Mouse (Mus musculus) forebrain, embryonic 16.5 days (tissue): ENCODE results near the gene Slc25a22. TPM values are rescaled to one million over a fixed set of nuclear protein-coding genes. Genes with fewer than 3 reads are reported as not detected.

Experiments used
- ATAC-seq: fragments of 200-750 bp; cut with Nextera tagmentation; 2 replicates; pipeline ENCODE4 v1.8.0; 2017; ENCODE audit warnings: mild to moderate bottlenecking, moderate library complexity
- H3K27ac ChIP-seq: fragments of 300-500 bp; sonication (generic); 2 replicates; pipeline ENCODE4 v1.5.1; 2014; ENCODE audit warnings: low read length, control low read depth
- H3K27me3 ChIP-seq: fragments of 300-500 bp; sonication (generic); replicated peaks from 2 replicates; pipeline ENCODE4 v1.6.1; 2014; ENCODE audit warnings: low read length; ENCODE audit not compliant: control insufficient read depth, insufficient read depth
- H3K36me3 ChIP-seq: fragments of 300-500 bp; sonication (generic); 2 replicates; pipeline ENCODE4 v1.6.1; 2014; ENCODE audit not compliant: control insufficient read depth, insufficient read depth
- H3K4me1 ChIP-seq: fragments of 300-500 bp; sonication (generic); replicated peaks from 2 replicates; pipeline ENCODE4 v1.6.1; 2014; ENCODE audit warnings: low read length; ENCODE audit not compliant: control insufficient read depth, insufficient read depth
- H3K4me2 ChIP-seq: fragments of 300-500 bp; sonication (generic); 2 replicates; pipeline ENCODE4 v1.6.1; 2014; ENCODE audit warnings: mild to moderate bottlenecking, low read length, control low read depth
- H3K4me3 ChIP-seq: fragments of 300-500 bp; sonication (generic); replicated peaks from 2 replicates; pipeline ENCODE4 v1.5.1; 2014; ENCODE audit warnings: mild to moderate bottlenecking, low read length, control low read depth
- H3K9ac ChIP-seq: fragments of 300-500 bp; sonication (generic); replicated peaks from 2 replicates; pipeline ENCODE4 v1.6.1; 2014; ENCODE audit warnings: low read depth, low read length, control low read depth
- H3K9me3 ChIP-seq: fragments of 300-500 bp; sonication (generic); 2 replicates; pipeline ENCODE4 v1.6.1; 2016; ENCODE audit warnings: low read length; ENCODE audit not compliant: control insufficient read depth
- WGBS: fragments of 180-500 bp; shearing (Covaris S2); extraction: QIAGEN DNeasy Blood & Tissue Kit; methylation state at CpG from one replicate; pipeline ENCODE4 v1.1.7; 2014; 5-methylcytosine and 5-hydroxymethylcytosine counted together
- polyA plus RNA-seq: library from polyadenylated mRNA; unstranded; fragments of >200 nt; fragmentation: Nextera tagmentation; extraction: Ambion mirVana; gene quantifications from 2 replicates; pipeline ENCODE4 v1.2.1, GENCODE M21; 2015

Gene Slc25a22
- polyA plus RNA-seq, 1 experiment from 2014 or later = 111 TPM

DNA sequence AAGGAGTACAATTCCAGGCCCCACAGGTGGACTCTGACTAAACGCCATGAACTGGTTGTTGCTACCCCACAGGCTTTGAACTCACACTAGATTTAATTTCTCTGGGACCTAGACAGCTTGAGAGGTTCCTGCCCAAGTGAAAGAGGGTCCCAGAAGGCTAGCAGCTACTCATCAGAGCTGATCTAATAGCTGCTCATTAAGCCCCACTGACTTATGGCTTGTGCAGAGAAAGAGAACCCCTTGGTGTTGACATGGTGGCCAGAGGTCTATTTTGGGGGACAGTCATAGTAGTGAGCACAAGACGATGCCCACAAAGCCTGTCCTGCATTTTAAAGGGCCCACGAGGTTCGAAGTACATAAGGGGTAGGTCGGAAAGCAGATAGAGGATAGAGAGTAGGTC lies 36.5 kb upstream of the Slc25a22 start:
- peaks cover 10% of the 10 kb centered on the region for H3K27me3 ChIP-seq
- H3K9ac ChIP-seq = peak overlapping the region; percentile 92
- peak overlapping the region; percentile 67 for H3K4me3 ChIP-seq
- no peak overlapping the region for H3K27ac ChIP-seq
- H3K36me3 ChIP-seq = peaks cover 15% of the 10 kb centered on the region
- WGBS = 6% methylated on average over 5 of the region's 5 CpGs
- no peaks in the 10 kb centered on the region for H3K9me3 ChIP-seq
- peak overlapping the region; percentile 80 for H3K4me2 ChIP-seq
- peaks cover 34% of the 10 kb centered on the region for H3K4me1 ChIP-seq
- no peak for ATAC-seq

DNA sequence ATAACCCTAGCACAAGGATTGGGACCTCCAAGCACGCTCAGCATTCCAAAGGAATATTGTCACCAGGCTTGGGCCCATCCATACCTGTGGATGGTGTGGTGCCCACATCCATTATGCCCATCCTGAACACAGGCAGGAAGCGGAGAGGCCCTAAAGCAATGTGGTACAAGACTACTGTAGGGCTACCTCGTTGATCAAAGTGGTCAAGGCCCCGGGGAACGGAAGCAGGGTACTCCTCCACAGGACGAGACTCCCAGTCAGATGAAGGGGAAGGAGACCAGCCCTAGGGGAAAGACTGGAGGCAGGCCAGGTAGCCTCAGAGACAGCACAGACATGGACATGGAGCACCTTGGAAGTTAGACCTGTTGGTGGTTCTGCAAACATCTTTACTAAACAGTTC lies 35.1 kb upstream of the Slc25a22 start:
- no peak for ATAC-seq
- Histone ChIP-seq H3K27me3 (peaks cover 10% of the 10 kb centered on the region), H3K4me1 (peaks cover 47% of the 10 kb centered on the region), H3K9ac (no peak overlapping the region), H3K27ac (no peak overlapping the region), H3K4me3 (no peak overlapping the region), H3K4me2 (no peak overlapping the region), H3K9me3 (no peaks in the 10 kb centered on the region), H3K36me3 (peaks cover 15% of the 10 kb centered on the region)
- WGBS = 89% methylated on average over 6 of the region's 6 CpGs

DNA sequence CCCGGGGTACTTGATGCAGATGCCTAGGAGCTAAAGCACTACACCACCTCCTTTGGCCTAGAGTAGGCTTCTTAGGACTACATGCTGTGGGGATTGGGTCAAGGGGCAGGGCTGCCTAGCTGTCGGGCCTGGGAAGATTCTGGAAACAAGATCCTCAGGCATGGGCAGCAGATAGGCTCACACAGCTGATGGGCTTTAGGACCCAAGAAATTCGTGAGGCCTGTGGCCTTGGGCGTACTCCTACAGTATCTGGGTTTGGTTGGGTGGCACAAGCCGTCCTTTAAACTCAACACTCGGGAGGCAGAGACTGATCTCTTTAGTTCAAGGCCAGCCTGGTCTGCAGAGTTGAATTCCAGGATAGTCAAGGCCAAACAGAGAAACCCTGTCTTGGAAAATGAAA lies 34.5 kb upstream of the Slc25a22 start:
- no peak overlapping the region for H3K27ac ChIP-seq

DNA sequence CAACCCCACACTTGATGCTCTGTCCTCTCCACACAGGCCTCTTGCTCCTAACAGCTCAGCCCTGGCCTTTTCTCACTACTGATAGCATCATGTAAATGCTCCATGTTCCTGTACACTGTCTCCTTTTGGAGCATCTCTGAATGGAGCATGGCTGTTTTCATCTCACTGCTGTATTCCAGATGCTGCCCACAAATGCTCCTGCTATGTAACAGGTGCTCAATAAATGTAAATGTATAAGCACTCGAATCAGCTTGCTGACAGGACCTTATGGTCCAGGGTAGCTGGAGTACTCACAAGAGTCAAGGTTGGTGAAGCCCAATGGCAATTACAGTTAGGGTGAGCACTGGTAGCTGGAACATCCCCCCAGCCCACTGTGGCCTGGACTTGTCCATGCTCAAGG lies 33.5 kb upstream of the Slc25a22 start:
- WGBS = 94% methylated on average over 1 of the region's 1 CpGs
- H3K36me3 ChIP-seq = peaks cover 15% of the 10 kb centered on the region
- peaks cover 5% of the 10 kb centered on the region for H3K27me3 ChIP-seq
- no peak overlapping the region for H3K4me3 ChIP-seq
- no peak overlapping the region for H3K4me2 ChIP-seq
- ATAC-seq = no peak
- H3K9me3 ChIP-seq = no peaks in the 10 kb centered on the region
- peaks cover 47% of the 10 kb centered on the region for H3K4me1 ChIP-seq
- H3K27ac ChIP-seq = no peak overlapping the region
- H3K9ac ChIP-seq = no peak overlapping the region

More for the DNA sequence above, 34.5 kb upstream of the Slc25a22 start:
- Histone ChIP-seq H3K4me3 (no peak overlapping the region), H3K36me3 (peaks cover 15% of the 10 kb centered on the region), H3K9ac (no peak overlapping the region), H3K9me3 (no peaks in the 10 kb centered on the region), H3K4me1 (peaks cover 51% of the 10 kb centered on the region), H3K4me2 (no peak overlapping the region), H3K27me3 (peaks cover 6% of the 10 kb centered on the region)
- ATAC-seq = no peak
- WGBS = 86% methylated on average over 6 of the region's 6 CpGs

DNA sequence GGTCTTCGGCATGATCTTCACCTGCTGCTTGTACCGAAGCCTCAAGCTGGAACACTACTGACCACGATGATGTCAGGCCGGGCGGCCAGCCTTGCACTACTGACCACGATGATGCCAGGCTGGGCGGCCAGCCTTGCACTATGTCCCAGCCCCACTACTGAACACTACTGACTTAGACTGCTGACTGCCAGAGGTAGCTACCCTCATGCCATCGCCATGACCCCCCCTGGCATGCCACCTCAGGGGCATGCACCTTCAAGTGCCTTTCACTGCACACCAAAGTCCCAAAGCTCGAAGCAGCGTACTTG lies 32.9 kb upstream of the Slc25a22 start:
- Histone ChIP-seq H3K4me1 (peaks cover 44% of the 10 kb centered on the region), H3K9me3 (no peaks in the 10 kb centered on the region), H3K27me3 (peaks cover 9% of the 10 kb centered on the region), H3K4me3 (no peak overlapping the region), H3K27ac (no peak overlapping the region), H3K36me3 (peaks cover 15% of the 10 kb centered on the region), H3K4me2 (no peak overlapping the region), H3K9ac (no peak overlapping the region)
- no peak for ATAC-seq
- 94% methylated on average over 10 of the region's 10 CpGs for WGBS

DNA sequence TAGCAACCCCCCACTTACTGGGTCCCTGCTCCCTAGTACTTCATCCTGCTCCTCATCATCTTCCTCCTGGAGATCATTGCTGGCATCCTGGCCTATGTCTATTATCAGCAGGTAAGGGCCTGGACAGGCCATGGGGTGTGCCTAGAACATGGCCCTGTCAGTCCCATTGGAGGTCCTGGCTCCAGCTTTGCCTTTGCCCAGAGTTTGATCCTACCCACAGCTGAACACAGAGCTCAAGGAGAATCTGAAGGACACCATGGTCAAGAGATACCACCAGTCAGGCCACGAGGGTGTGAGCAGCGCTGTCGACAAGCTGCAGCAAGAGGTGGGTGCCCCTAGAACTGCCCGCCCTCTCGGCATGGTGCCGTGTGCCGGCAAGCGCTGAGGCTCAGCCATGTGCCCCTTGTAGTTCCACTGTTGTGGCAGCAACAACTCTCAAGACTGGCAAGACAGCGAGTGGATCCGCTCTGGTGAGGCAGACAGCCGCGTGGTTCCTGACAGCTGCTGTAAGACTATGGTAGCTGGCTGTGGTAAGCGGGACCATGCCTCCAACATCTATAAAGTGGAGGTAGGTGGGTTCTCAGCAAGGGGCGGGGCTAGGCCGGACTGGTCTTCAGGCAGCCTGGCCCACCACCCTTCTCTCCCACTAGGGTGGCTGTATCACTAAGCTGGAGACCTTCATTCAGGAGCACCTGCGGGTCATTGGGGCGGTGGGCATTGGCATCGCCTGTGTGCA lies 32.4 kb upstream of the Slc25a22 start:
- H3K36me3 ChIP-seq = peaks cover 15% of the 10 kb centered on the region
- WGBS = 93% methylated on average over 18 of the region's 18 CpGs
- H3K4me2 ChIP-seq = no peak overlapping the region; the same call in 1 of the 2 replicates
- H3K27me3 ChIP-seq = peaks cover 14% of the 10 kb centered on the region
- H3K4me3 ChIP-seq = no peak overlapping the region
- peaks cover 44% of the 10 kb centered on the region for H3K4me1 ChIP-seq
- no peak overlapping the region for H3K27ac ChIP-seq
- H3K9ac ChIP-seq = no peak overlapping the region
- H3K9me3 ChIP-seq = no peaks in the 10 kb centered on the region
- no peak for ATAC-seq

DNA sequence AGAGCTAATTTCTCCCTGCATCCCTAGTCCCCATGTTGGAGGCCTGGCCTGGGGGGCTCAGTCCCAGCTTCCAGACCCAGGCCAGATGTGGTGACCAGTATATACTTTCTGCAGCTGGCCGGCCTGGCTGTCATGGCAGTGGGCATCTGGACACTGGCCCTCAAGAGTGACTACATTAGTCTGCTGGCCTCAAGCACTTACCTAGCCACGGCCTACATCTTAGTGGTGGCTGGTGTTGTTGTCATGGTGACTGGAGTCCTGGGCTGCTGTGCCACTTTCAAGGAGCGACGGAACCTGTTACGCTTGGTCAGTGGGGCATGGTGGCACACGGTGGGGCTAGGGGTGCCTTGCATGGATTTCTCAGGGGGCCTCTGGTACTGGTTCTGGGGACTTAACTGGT lies 31.7 kb upstream of the Slc25a22 start:
- H3K9ac ChIP-seq = peak overlapping the region; percentile 77
- peaks cover 22% of the 10 kb centered on the region for H3K27me3 ChIP-seq
- 83% methylated on average over 6 of the region's 6 CpGs for WGBS
- peaks cover 15% of the 10 kb centered on the region for H3K36me3 ChIP-seq
- no peaks in the 10 kb centered on the region for H3K9me3 ChIP-seq
- peak overlapping the region; percentile 62 for H3K4me2 ChIP-seq
- H3K27ac ChIP-seq = peak overlapping the region; percentile 49; the same call in 1 of the 2 replicates
- no peak for ATAC-seq
- H3K4me3 ChIP-seq = peak overlapping the region; percentile 62
- H3K4me1 ChIP-seq = peaks cover 47% of the 10 kb centered on the region

DNA sequence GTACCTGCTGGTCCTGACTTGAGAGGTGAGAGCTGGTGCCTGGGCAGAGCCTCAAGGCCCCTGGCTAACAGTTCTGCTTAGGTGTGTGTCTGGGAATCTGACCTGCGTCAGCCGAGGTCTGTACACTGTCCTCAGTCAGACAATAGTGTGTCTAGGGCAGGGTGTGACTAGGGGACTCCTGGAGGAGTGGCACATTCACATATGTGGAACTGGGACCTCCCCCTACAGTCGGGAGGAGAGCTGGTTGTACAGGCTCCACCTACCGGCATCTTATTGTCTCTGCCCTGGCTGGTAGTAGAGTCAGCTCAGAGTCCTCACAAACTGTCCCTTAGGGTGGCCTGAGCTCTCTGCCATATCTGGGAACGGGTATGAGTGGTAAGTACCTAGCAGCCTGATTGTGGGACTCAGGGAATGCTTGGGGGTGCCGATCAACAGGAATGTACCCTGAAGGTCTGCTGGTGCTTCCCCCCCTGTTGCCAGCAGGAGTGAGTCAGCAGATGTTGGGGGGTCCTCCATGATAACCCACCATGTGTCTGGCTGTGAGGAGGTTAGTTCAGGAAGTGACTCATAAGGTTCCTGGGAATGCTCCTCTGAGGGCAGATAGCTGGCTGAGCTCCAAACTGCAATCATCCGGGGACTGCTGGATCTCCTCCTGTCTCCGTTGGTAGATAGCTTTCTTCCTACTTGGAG lies 31.0 kb upstream of the Slc25a22 start:
- peak overlapping the region; percentile 49 for H3K27ac ChIP-seq
- peaks cover 28% of the 10 kb centered on the region for H3K27me3 ChIP-seq
- 13% methylated on average over 8 of the region's 8 CpGs for WGBS
- no peaks in the 10 kb centered on the region for H3K9me3 ChIP-seq
- peaks cover 15% of the 10 kb centered on the region for H3K36me3 ChIP-seq
- peak; percentile 79 for ATAC-seq
- peaks cover 40% of the 10 kb centered on the region for H3K4me1 ChIP-seq
- H3K9ac ChIP-seq = peak overlapping the region; percentile 77
- peak overlapping the region; percentile 62 for H3K4me3 ChIP-seq
- H3K4me2 ChIP-seq = peak overlapping the region; percentile 62

DNA sequence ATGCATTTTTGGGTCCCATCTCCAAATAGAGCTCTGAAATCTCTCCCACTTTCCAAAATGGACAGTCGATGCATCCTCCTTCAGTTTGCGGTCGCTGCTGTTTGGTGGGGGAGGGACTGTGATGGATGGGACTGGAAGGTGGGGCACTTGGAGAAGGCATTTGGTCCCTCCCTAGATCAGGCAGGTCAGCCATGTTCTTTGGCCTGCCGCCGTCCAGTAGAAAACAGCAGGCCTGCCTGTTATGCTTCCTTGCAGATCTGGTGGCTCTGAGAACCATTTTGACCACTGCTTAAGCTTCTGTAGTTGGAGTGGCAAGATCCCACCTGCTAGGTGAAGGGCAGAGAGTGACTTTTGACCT lies 30.5 kb upstream of the Slc25a22 start:
- Histone ChIP-seq H3K4me2 (peak overlapping the region; percentile 62), H3K9me3 (no peaks in the 10 kb centered on the region), H3K27ac (peak overlapping the region; percentile 49), H3K4me1 (peaks cover 37% of the 10 kb centered on the region), H3K9ac (peak overlapping the region; percentile 77), H3K4me3 (peak overlapping the region; percentile 62), H3K27me3 (peaks cover 34% of the 10 kb centered on the region), H3K36me3 (peaks cover 15% of the 10 kb centered on the region)
- no peak for ATAC-seq
- 25% methylated on average over 5 of the region's 5 CpGs for WGBS
